In genomic region chr2:13543519-13544124, GRCm38 (mm10) we compare ENCODE assay signal across 8 mouse cellular contexts. TPM values are rescaled to one million over a fixed set of nuclear protein-coding genes. Genes with fewer than 3 reads are reported as not detected.
DNase-seq lines count a peak whose midpoint lies in the region; ATAC-seq and TF ChIP-seq lines count a peak whose summit lies in the region.

No protein-coding gene starts in this region.

- no peaks in the 10 kb centered on the region for H3K36me3 ChIP-seq in heart, embryonic 11.5 days (ENCODE audit: control insufficient read depth, insufficient read depth, low read length)
- peaks cover 0 to 32% of the 10 kb centered on the region in 2 experiments; a peak in 2 of 4 replicates for H3K36me3 ChIP-seq in MEL (ENCODE audit: control insufficient read depth in 1 of 2, insufficient read depth in 2 of 2, low read length in 2 of 2)
- H3K36me3 ChIP-seq in hindbrain, embryonic 10.5 days, result no peaks in the 10 kb centered on the region
- no peaks in the 10 kb centered on the region for H3K36me3 ChIP-seq in liver, embryonic 15.5 days (replicated peaks)

- peaks cover 2% of the 10 kb centered on the region for H3K79me2 ChIP-seq in MEL (ENCODE audit: control insufficient read depth, insufficient read depth, low read length, poor library complexity)

- H3K9ac ChIP-seq in heart, embryonic 11.5 days (ENCODE audit: low read depth, low read length), result peak overlapping the region; percentile 86
- H3K9ac ChIP-seq in MEL (ENCODE audit: control insufficient read depth, low read depth, low read length, poor library complexity, severe bottlenecking), result peak overlapping the region; percentile 62
- peak overlapping the region; percentile 68 for H3K9ac ChIP-seq in liver, embryonic 15.5 days

- WGBS in heart, embryonic 11.5 days (ENCODE audit: insufficient replicate concordance), result 61% methylated on average over 8 of the region's 8 CpGs
- WGBS in hindbrain, embryonic 10.5 days, result 63% methylated on average over 8 of the region's 8 CpGs
- WGBS in liver, embryonic 15.5 days (ENCODE audit: insufficient replicate concordance), result 26% methylated on average over 8 of the region's 8 CpGs

- H3K4me3 ChIP-seq in heart, embryonic 11.5 days (ENCODE audit: low read depth, low read length), result peak overlapping the region; percentile 75
- peak overlapping the region; percentile 63 to 88 for H3K4me3 ChIP-seq in MEL (ENCODE audit: control insufficient read depth in 1 of 2, insufficient read depth in 1 of 2, low read depth in 2 of 2, low read length in 2 of 2)
- H3K4me3 ChIP-seq in hindbrain, embryonic 10.5 days, result peak overlapping the region; percentile 68
- H3K4me3 ChIP-seq in liver, embryonic 15.5 days (replicated peaks), result peak overlapping the region; percentile 72

- DNase-seq in heart, postnatal 14 days, result no peak
- peak; percentile 72 for DNase-seq in MEL (ENCODE audit: low read depth, low spot score)
- no peak for DNase-seq in hindbrain, embryonic 10.5 days (ENCODE audit: low spot score)
- DNase-seq in left cerebral cortex, postnatal 4 days, result no peak
- DNase-seq in left cerebral cortex, adult 11 months (ENCODE audit: low spot score), result no peak

- no peak for TF ChIP-seq CTCF in MEL (IDR thresholded peaks at IDR 0.05 in 2 of 3, conservative IDR thresholded peaks at IDR 0.05 in 1 of 3; ENCODE audit: control insufficient read depth in 1 of 3, insufficient read depth in 1 of 3, low read depth in 2 of 3, low read length in 3 of 3, poor library complexity in 1 of 3, severe bottlenecking in 1 of 3)

- peak overlapping the region; percentile 75 for H3K4me2 ChIP-seq in heart, embryonic 11.5 days
- peak overlapping the region; percentile 87 for H3K4me2 ChIP-seq in liver, embryonic 15.5 days

- intact Hi-C loops in heart, postnatal 14 days (cut with DNase I), result loop anchor here (2.0 kb wide), 1 partner anchor 29 kb away; the partner anchor contains the start of gene Vim
- intact Hi-C loops in left cerebral cortex, postnatal 4 days (cut with DNase I), result no loop called here

- H3K4me1 ChIP-seq in heart, embryonic 11.5 days (ENCODE audit: control insufficient read depth, insufficient read depth, low read length), result no peaks in the 10 kb centered on the region; the same call in 1 of the 2 replicates
- H3K4me1 ChIP-seq in MEL (ENCODE audit: control insufficient read depth in 1 of 2, insufficient read depth in 2 of 2, low read length in 2 of 2), result peaks cover 16 to 26% of the 10 kb centered on the region in 2 experiments
- peaks cover 29% of the 10 kb centered on the region for H3K4me1 ChIP-seq in hindbrain, embryonic 10.5 days (replicated peaks)
- peaks cover 35% of the 10 kb centered on the region for H3K4me1 ChIP-seq in liver, embryonic 15.5 days (replicated peaks)

- peak; percentile 49; the same call in 1 of the 2 replicates for ATAC-seq in heart, embryonic 11.5 days (replicated peaks; ENCODE audit: insufficient number of reproducible peaks, low FRiP score, low TSS enrichment)
- ATAC-seq in liver, embryonic 15.5 days (ENCODE audit: insufficient read depth), result peak; percentile 52
- ATAC-seq in inflammation-experienced regulatory T-cells, adult 6 months, result no peak

- no peak; a peak in 1 of 4 replicates for TF ChIP-seq EP300 in MEL (IDR thresholded peaks at IDR 0.05; ENCODE audit: low read depth in 1 of 2, low read length in 2 of 2)

- H3K27ac ChIP-seq in heart, embryonic 11.5 days (ENCODE audit: low read depth, low read length), result peak overlapping the region; percentile 96
- H3K27ac ChIP-seq in MEL (ENCODE audit: control insufficient read depth, low read depth, low read length), result peak overlapping the region; percentile 89
- peak overlapping the region; percentile 98 for H3K27ac ChIP-seq in hindbrain, embryonic 10.5 days
- H3K27ac ChIP-seq in liver, embryonic 15.5 days (replicated peaks), result peak overlapping the region; percentile 94

- no peaks in the 10 kb centered on the region for H3K27me3 ChIP-seq in heart, embryonic 11.5 days (ENCODE audit: control insufficient read depth, insufficient read depth, low read length)
- no peaks in the 10 kb centered on the region for H3K27me3 ChIP-seq in MEL (ENCODE audit: control insufficient read depth in 1 of 2, insufficient read depth in 2 of 2, low read length in 2 of 2)
- H3K27me3 ChIP-seq in hindbrain, embryonic 10.5 days (ENCODE audit: insufficient read depth, poor library complexity, severe bottlenecking), result no peaks in the 10 kb centered on the region
- no peaks in the 10 kb centered on the region for H3K27me3 ChIP-seq in liver, embryonic 15.5 days

- H3K9me3 ChIP-seq in heart, embryonic 11.5 days (replicated peaks; ENCODE audit: control insufficient read depth, low read length), result no peaks in the 10 kb centered on the region
- no peaks in the 10 kb centered on the region for H3K9me3 ChIP-seq in MEL (replicated peaks; ENCODE audit: insufficient read depth, low read length)
- H3K9me3 ChIP-seq in hindbrain, embryonic 10.5 days, result no peaks in the 10 kb centered on the region
- H3K9me3 ChIP-seq in liver, embryonic 15.5 days (replicated peaks), result no peaks in the 10 kb centered on the region

- no peak for TF ChIP-seq RAD21 in MEL (IDR thresholded peaks at IDR 0.05; ENCODE audit: low read depth, low read length)

- no peak for TF ChIP-seq POLR2A in MEL (IDR thresholded peaks at IDR 0.05; ENCODE audit: control insufficient read depth in 1 of 2, insufficient read depth in 1 of 2, low read depth in 1 of 2, low read length in 2 of 2, poor library complexity in 1 of 2)

TF ChIP-seq in MEL, 35 proteins besides CTCF, POLR2A, EP300 and RAD21:
- TF ChIP-seq MYC (IDR thresholded peaks at IDR 0.05; ENCODE audit: low read depth, low read length), result peak; percentile 62; the same call in 1 of the 2 replicates
- TF ChIP-seq ZNF384 (IDR thresholded peaks at IDR 0.05; ENCODE audit: low read depth, low read length), result peak; percentile 79
- 0 out of 2 replicates have a peak, but pooled peaks have one; percentile 23 for TF ChIP-seq HCFC1 (IDR thresholded peaks at IDR 0.05; ENCODE audit: low read depth, low read length)
- TF ChIP-seq MAX (IDR thresholded peaks at IDR 0.05; ENCODE audit: low read length), result peak; percentile 69
- TF ChIP-seq MXI1 (IDR thresholded peaks at IDR 0.05; ENCODE audit: low read depth, low read length), result peak; percentile 96
- TF ChIP-seq GATA1 (IDR thresholded peaks at IDR 0.05; ENCODE audit: low read depth, low read length), result no peak
- TF ChIP-seq CHD1 (IDR thresholded peaks at IDR 0.05; ENCODE audit: low read depth, low read length), result no peak
- TF ChIP-seq MAZ (IDR thresholded peaks at IDR 0.05; ENCODE audit: low read depth, low read length), result peak; percentile 33; the same call in 1 of the 2 replicates
- TF ChIP-seq USF2 (IDR thresholded peaks at IDR 0.05; ENCODE audit: borderline replicate concordance in 1 of 2, insufficient read depth in 1 of 2, low read depth in 1 of 2, low read length in 2 of 2), result no peak
- peak; percentile 76 for TF ChIP-seq SIN3A (IDR thresholded peaks at IDR 0.05; ENCODE audit: low read length)
- TF ChIP-seq SMC3 (IDR thresholded peaks at IDR 0.05; ENCODE audit: low read depth, low read length), result peak; percentile 14; the same call in 1 of the 2 replicates
- TF ChIP-seq BHLHE40 (IDR thresholded peaks at IDR 0.05; ENCODE audit: borderline replicate concordance, low read depth, low read length), result 0 out of 2 replicates have a peak, but pooled peaks have one; percentile 3

RNA-seq across cellular contexts. Expression of gene Trdmt1, which starts 0.8 kb away (rescaled TPM):
- 8.2 and 9.0 TPM in 2 replicates for polyA plus RNA-seq in heart, embryonic 11.5 days (2014; fragmentation: Nextera tagmentation; extraction: Ambion mirVana)
- 1 to 10 TPM; 6.6 to 9.1 TPM for total RNA-seq in heart, postnatal 14 days (2021)
- 9.2 and 11.6 TPM in 2 replicates for total RNA-seq in MEL (2012; rRNA removed)
- 1 to 10 TPM in 1 of 2 experiments, not detected in 1; 8.6 TPM for polyA plus RNA-seq in MEL (2012; ENCODE audit: insufficient read depth in 1 of 2, insufficient read length in 2 of 2, low read depth in 1 of 2, low replicate concordance in 2 of 2, missing spikeins in 1 of 2)
- polyA plus RNA-seq in hindbrain, embryonic 10.5 days (2016; fragmentation: Nextera tagmentation; extraction: Ambion mirVana), result 8.4 and 8.7 TPM in 2 replicates
- polyA plus RNA-seq in liver, embryonic 15.5 days (2015; fragmentation: Nextera tagmentation; extraction: Ambion mirVana), result 3.2 and 4.1 TPM in 2 replicates
- 10 to 100 TPM; 14.5 to 17.6 (median 15.4) TPM for polyA plus RNA-seq in inflammation-experienced regulatory T-cells, adult 6 months (2017; shearing (Covaris generic))
- total RNA-seq in left cerebral cortex, postnatal 4 days (2021), result 1 to 10 TPM; 5.2 to 7.2 TPM

RNA-seq across cellular contexts. Expression of gene Vim, which starts 30.1 kb away (rescaled TPM):
- polyA plus RNA-seq in heart, embryonic 11.5 days (2014; fragmentation: Nextera tagmentation; extraction: Ambion mirVana), result 867 and 947 TPM in 2 replicates
- total RNA-seq in heart, postnatal 14 days (2021), result 100 to 1,000 TPM; 554 to 575 TPM
- 58.0 and 188 TPM in 2 replicates for total RNA-seq in MEL (2012; rRNA removed)
- polyA plus RNA-seq in MEL (2012; ENCODE audit: insufficient read depth in 1 of 2, insufficient read length in 2 of 2, low read depth in 1 of 2, low replicate concordance in 2 of 2, missing spikeins in 1 of 2), result 100 to 1,000 TPM; 257 to 580 TPM
- polyA plus RNA-seq in hindbrain, embryonic 10.5 days (2016; fragmentation: Nextera tagmentation; extraction: Ambion mirVana), result 1,007 and 1,152 TPM in 2 replicates
- 84.2 and 91.3 TPM in 2 replicates for polyA plus RNA-seq in liver, embryonic 15.5 days (2015; fragmentation: Nextera tagmentation; extraction: Ambion mirVana)
- polyA plus RNA-seq in inflammation-experienced regulatory T-cells, adult 6 months (2017; shearing (Covaris generic)), result 100 to 1,000 TPM; 319 to 903 (median 331) TPM
- 100 to 1,000 TPM; 154 to 160 TPM for total RNA-seq in left cerebral cortex, postnatal 4 days (2021)

RNA-seq across cellular contexts. Expression of gene Cubn, which starts 52.0 kb away (rescaled TPM):
- polyA plus RNA-seq in heart, embryonic 11.5 days (2014; fragmentation: Nextera tagmentation; extraction: Ambion mirVana), result 0.29 and 0.44 TPM in 2 replicates
- total RNA-seq in heart, postnatal 14 days (2021), result 1 to 10 TPM; 1.2 TPM
- total RNA-seq in MEL (2012; rRNA removed), result not detected in 2 replicates
- polyA plus RNA-seq in MEL (2012; ENCODE audit: insufficient read depth in 1 of 2, insufficient read length in 2 of 2, low read depth in 1 of 2, low replicate concordance in 2 of 2, missing spikeins in 1 of 2), result under 1 TPM in 1 of 2 experiments, not detected in 1; 0.03 TPM
- polyA plus RNA-seq in hindbrain, embryonic 10.5 days (2016; fragmentation: Nextera tagmentation; extraction: Ambion mirVana), result 0.27 and 0.30 TPM in 2 replicates
- polyA plus RNA-seq in liver, embryonic 15.5 days (2015; fragmentation: Nextera tagmentation; extraction: Ambion mirVana), result 0.06 and 0.10 TPM in 2 replicates
- polyA plus RNA-seq in inflammation-experienced regulatory T-cells, adult 6 months (2017; shearing (Covaris generic)), result under 1 TPM in 1 of 3 experiments, not detected in 2; 0.11 TPM
- total RNA-seq in left cerebral cortex, postnatal 4 days (2021), result under 1 TPM; 0.54 to 0.62 TPM
